Mouse (Mus musculus) heart, postnatal 25 days (tissue): ENCODE results near the gene Tomm20. TPM values are rescaled to one million over a fixed set of nuclear protein-coding genes. Genes with fewer than 3 reads are reported as not detected.
"Not testable (repeated sequence)": the region's sequence is repeated elsewhere in the genome, so short reads cannot be mapped to it uniquely, and the experiment has no call there.

Experiments used
- DNase-seq: peaks from one replicate; pipeline ENCODE4 v3.0.0; 2022; ENCODE audit warnings: low spot score
- intact Hi-C: fragments of 180-260 bp; cut with DNase I; formaldehyde crosslinking; loops from one replicate; pipeline ENCODE4 v1.15.1; 2025
- total RNA-seq, 2 experiments: library from RNA; stranded (reverse); gene quantifications; 2 replicates each; pipeline ENCODE4 v1.2.3; 2021

Tomm20 gene
- total RNA-seq, 2 experiments from 2014 or later, result 76.2 to 76.4 TPM

- intact Hi-C loops, result no loop called here
- no peak for DNase-seq
Observed at GRCm38 (mm10) chr8:126922981-126923380, 22.7 kb downstream of the Tomm20 start.

DNA sequence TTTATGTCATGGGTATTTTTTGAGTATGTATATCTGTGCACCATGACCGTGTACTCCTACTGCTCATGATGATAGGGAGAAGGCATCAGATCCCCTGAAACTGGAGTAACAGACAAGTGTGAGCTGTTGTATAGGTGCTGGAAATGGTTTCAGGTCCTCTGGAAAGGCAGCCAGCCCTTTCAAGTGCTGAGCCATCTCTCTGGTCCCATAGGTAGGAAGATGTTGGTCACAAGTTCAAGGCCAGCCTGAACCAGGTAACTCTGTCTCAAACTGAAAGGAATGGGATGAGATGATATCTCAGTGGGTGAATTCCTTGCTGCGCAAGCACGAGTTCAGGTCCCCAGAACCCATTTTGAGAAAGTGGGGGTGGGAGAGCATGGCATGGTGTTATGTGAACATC lies 24.2 kb downstream of the Tomm20 start:
- intact Hi-C loops, result loop anchor here (1.0 to 2.0 kb wide), 4 partner anchors 185 to 440 kb away; no protein-coding TSS in a partner anchor
- DNase-seq, result no peak

DNA sequence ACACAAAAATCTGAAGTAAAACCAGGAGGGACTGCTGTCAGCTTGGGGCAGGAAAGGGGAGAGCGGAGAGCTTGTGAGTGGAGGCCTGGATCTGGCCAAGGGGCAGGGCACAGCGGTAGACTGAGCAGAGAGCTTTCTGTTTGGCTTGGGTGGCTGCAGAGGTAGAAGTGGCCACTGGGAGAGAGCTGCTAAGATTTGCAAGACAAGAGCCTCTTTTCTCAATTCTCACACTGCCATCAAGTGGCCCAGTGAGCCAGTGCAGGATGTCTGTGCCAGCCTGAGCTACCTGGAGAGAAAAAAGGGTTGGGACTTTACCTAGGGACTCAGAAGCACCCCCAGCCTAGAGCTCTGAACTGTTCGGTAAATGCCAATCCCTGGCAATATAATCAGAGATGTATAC lies 24.8 kb downstream of the Tomm20 start:
- intact Hi-C loops, result loop anchor here (1.0 to 2.0 kb wide), 4 partner anchors 184 to 440 kb away; no protein-coding TSS in a partner anchor
- DNase-seq, result peak; percentile 66

DNA sequence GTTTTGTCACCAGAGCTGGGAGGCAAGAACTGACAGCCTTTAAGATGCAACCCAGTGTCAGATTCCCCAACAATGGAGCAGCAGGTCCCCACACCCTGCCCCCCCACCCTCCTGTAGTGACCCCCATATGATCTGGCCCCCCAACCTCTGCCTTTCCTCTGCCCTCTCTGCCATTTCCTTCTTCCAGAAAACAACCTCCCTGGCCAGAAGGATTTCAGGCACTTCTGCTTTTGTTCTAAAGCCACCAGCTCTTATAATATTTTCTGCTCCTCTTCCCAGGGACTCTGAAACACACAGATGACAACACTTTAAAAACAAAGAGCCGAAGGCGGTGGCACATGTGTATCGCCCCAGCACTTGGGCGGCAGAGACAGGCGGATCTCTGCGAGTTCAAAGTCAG lies 25.3 kb downstream of the Tomm20 start:
- intact Hi-C loops, result loop anchor here (2.0 kb wide), 2 partner anchors 184 to 340 kb away; no protein-coding TSS in a partner anchor
- no peak for DNase-seq

- intact Hi-C loops, result loop anchor here (2.0 to 5.0 kb wide), 5 partner anchors 69 to 339 kb away; no protein-coding TSS in a partner anchor
- DNase-seq, result no peak
Observed at GRCm38 (mm10) chr8:126919703-126920102, 25.9 kb downstream of the Tomm20 start.

- intact Hi-C loops, result loop anchor here (2.0 to 5.0 kb wide), 3 partner anchors 68 to 250 kb away; no protein-coding TSS in a partner anchor
- no peak for DNase-seq
Observed at GRCm38 (mm10) chr8:126919255-126919654, 26.4 kb downstream of the Tomm20 start.

- intact Hi-C loops, result loop anchor here (2.0 to 5.0 kb wide), 3 partner anchors 68 to 250 kb away; no protein-coding TSS in a partner anchor
- DNase-seq, result no peak
Observed at GRCm38 (mm10) chr8:126918356-126918755, 27.3 kb downstream of the Tomm20 start.

GRCm38 (mm10) chr8:126917179-126917905 lies 28.3 kb downstream of the Tomm20 start:
- intact Hi-C loops, result loop anchor here (2.0 to 5.0 kb wide), 2 partner anchors 111 to 160 kb away; no protein-coding TSS in a partner anchor
- peak; percentile 22 for DNase-seq

GRCm38 (mm10) chr8:126916611-126917010 lies 29.0 kb downstream of the Tomm20 start:
- intact Hi-C loops, result loop anchor here (2.0 to 5.0 kb wide), 2 partner anchors 110 to 159 kb away; no protein-coding TSS in a partner anchor
- no peak for DNase-seq

- intact Hi-C loops, result loop anchor here (1.0 to 5.0 kb wide), 2 partner anchors 28 to 157 kb away; no protein-coding TSS in a partner anchor
Observed at GRCm38 (mm10) chr8:126914609-126915375, 30.9 kb downstream of the Tomm20 start.

GRCm38 (mm10) chr8:126914107-126914490 lies 31.5 kb downstream of the Tomm20 start:
- intact Hi-C loops, result loop anchor here (1.0 kb wide), 1 partner anchor 28 kb away; no protein-coding TSS in a partner anchor
- DNase-seq, result not testable (repeated sequence)

More at GRCm38 (mm10) chr8:126914609-126915375, 30.9 kb downstream of the Tomm20 start:
- peak; percentile 40 for DNase-seq

DNA sequence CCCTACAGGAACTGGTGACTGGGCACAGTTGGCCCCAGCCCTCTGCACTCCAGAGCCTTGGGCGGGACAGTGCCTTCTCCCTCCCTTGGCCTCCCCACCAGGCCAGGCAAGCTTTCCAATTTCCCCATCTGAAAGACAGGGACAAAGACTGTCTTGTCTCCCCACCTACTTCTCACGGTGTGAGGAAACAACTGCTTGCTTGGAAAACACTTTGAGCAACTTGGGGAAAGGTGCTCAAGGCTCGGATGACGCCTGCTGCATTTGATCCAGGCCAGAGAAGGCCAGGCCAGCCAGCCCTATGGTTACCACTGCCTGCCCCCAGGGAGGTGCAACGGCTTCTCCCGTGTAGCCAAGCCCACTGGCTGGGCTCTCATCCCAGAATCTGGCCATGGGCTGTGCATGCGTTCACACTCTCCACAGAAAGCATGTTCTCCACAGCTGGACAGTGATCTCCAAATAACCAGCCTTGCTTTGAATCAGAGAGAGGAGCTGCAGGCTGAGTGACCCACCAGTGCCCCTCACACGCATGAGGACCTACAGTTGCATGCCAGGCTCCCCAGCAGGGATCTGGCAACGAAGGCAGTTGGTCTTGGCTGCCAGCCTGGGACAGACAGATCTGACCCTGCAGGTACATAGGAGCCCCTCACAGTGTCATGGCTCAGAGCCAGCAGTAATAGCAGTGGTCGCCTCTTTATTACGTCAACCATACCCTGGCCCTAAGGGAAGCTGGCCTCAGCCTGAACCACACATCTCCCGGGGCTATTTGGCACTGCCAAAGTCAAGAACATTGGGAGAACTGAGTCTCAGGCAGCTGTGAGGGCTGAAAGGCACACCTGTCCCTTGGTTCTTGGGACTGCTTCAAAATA lies 32.2 kb downstream of the Tomm20 start:
- intact Hi-C loops, result loop anchor here (1.0 to 2.0 kb wide), 2 partner anchors 27 to 71 kb away; no protein-coding TSS in a partner anchor

GRCm38 (mm10) chr8:126909371-126909802 lies 36.3 kb downstream of the Tomm20 start:
- intact Hi-C loops, result no loop called here
- DNase-seq, result no peak

More for the DNA sequence above, 32.2 kb downstream of the Tomm20 start:
- DNase-seq, result peak; percentile 73

DNA sequence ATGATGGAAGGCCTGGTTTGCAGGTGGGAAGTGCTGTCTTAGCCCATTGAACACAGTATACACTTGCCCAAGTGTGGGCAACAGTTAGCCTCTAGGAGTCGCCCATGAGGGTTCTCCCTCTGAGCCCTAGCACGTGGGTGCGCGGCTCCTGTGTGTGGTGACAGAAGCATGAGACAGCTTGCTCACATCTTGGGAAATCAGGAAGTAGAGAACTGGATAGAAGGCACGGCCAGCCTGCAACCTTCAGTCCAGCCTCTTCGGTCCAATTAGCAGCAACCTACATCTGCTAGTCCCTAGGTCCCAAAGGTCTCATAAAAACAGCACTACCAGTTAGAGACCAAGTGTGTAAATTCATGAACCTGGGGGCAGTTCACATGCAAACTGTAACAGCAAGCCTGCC lies 36.8 kb downstream of the Tomm20 start:
- no peak for DNase-seq
- intact Hi-C loops, result no loop called here

- intact Hi-C loops, result no loop called here
- DNase-seq, result no peak
Observed at GRCm38 (mm10) chr8:126907968-126908367, 37.7 kb downstream of the Tomm20 start.

DNA sequence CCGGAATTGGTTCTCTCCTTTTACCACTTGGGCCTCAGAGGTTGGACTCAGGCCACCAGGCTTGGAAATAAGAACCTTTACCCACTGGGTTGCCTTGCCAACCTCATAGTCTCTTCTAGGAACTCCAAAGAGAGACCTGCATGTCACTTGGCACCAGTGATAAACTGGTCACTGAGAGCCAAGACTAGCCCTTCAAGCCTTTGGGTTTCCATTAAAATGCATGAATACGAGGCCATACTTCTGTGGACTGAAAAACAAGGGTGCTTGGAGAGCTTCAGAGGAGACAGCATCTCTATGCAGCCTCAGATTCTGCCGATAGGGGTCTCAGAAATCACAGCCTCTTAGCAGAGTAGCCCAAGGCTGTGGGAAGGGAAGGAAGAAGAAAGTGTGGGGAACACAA lies 38.3 kb downstream of the Tomm20 start:
- no peak for DNase-seq

GRCm38 (mm10) chr8:126905387-126905786 lies 40.3 kb downstream of the Tomm20 start:
- intact Hi-C loops, result no loop called here
- DNase-seq, result no peak

More for the DNA sequence above, 38.3 kb downstream of the Tomm20 start:
- intact Hi-C loops, result no loop called here

- no peak for DNase-seq
- intact Hi-C loops, result no loop called here
Observed at GRCm38 (mm10) chr8:126903927-126904326, 41.7 kb downstream of the Tomm20 start.

DNA sequence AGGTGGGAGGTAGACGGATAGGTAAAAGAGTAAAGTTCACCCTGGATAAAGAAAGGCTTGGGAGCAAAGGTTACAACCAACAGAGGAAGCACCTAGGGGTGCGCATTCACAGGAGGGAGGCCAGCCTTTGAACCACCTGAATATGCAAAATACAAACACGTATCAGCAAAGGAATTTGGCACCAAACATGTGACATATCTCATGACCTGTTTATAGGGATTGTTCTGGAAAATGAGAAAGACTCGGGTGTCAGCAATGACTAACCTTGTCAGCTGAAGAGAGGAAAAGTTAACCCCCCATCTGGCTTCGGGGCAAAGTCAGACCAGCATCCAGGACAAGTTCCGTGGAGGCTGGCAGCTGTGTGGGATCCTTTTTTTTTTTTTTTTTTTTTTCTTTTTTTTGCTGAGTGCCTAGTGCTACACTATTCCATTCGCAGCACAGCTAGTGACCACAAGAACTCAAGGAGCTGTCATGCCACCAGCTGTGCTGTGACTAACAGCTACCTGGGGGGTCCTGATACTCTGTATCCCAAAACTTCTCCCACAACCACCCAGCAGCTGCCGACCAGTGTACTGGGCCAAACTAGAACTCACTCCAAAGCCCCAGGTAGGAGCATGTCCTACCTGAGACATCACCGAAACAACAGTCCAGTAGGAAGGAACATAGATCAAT lies 42.3 kb downstream of the Tomm20 start:
- no peak for DNase-seq

More for the DNA sequence above, 42.3 kb downstream of the Tomm20 start:
- intact Hi-C loops, result no loop called here
